Mouse (Mus musculus) embryonic facial prominence, embryonic 10.5 days (tissue): ENCODE results near the gene Vsig2. TPM values are rescaled to one million over a fixed set of nuclear protein-coding genes. Genes with fewer than 3 reads are reported as not detected.

Experiments used
- DNase-seq: peaks from one replicate; pipeline ENCODE4 v3.0.0-alpha.2; 2017; ENCODE audit warnings: low spot score
- H3K27ac ChIP-seq: fragments of 300-500 bp; sonication (generic); replicated peaks from 2 replicates; pipeline ENCODE4 v1.5.1; 2016; ENCODE audit warnings: mild to moderate bottlenecking
- H3K27me3 ChIP-seq: fragments of 300-500 bp; sonication (generic); replicated peaks from 2 replicates; pipeline ENCODE4 v1.6.1; 2016; ENCODE audit warnings: low read depth, mild to moderate bottlenecking; ENCODE audit not compliant: poor library complexity, severe bottlenecking
- H3K36me3 ChIP-seq: fragments of 300-500 bp; sonication (generic); replicated peaks from 2 replicates; pipeline ENCODE4 v1.6.1; 2016; ENCODE audit warnings: mild to moderate bottlenecking, moderate library complexity
- H3K4me1 ChIP-seq: fragments of 300-500 bp; sonication (generic); 2 replicates; pipeline ENCODE4 v1.6.1; 2016
- H3K4me3 ChIP-seq: fragments of 300-500 bp; sonication (generic); 2 replicates; pipeline ENCODE4 v1.5.1; 2016; ENCODE audit warnings: mild to moderate bottlenecking, moderate library complexity
- H3K9me3 ChIP-seq: fragments of 300-500 bp; sonication (generic); 2 replicates; pipeline ENCODE4 v1.6.1; 2016; ENCODE audit warnings: mild to moderate bottlenecking
- WGBS: fragments of 180-500 bp; shearing (Covaris S2); methylation state at CpG from one replicate; pipeline ENCODE4 v1.1.7; 2016; 5-methylcytosine and 5-hydroxymethylcytosine counted together
- polyA plus RNA-seq: library from polyadenylated mRNA; unstranded; fragments of >200 nt; fragmentation: Nextera tagmentation; extraction: Ambion mirVana; gene quantifications from 2 replicates; pipeline ENCODE4 v1.2.1, GENCODE M21; 2016

The Vsig2 gene
- polyA plus RNA-seq, 1 experiment from 2014 or later, result 0.59 TPM

GRCm38 (mm10) chr9:37583594-37583993 is 44.5 kb downstream of the Vsig2 start:
- Histone ChIP-seq H3K36me3 (no peaks in the 10 kb centered on the region), H3K27me3 (no peaks in the 10 kb centered on the region), H3K9me3 (no peaks in the 10 kb centered on the region), H3K4me3 (no peak overlapping the region), H3K4me1 (no peaks in the 10 kb centered on the region), H3K27ac (no peak overlapping the region)
- 86% methylated on average over 5 of the region's 5 CpGs for WGBS
- no peak for DNase-seq

DNA sequence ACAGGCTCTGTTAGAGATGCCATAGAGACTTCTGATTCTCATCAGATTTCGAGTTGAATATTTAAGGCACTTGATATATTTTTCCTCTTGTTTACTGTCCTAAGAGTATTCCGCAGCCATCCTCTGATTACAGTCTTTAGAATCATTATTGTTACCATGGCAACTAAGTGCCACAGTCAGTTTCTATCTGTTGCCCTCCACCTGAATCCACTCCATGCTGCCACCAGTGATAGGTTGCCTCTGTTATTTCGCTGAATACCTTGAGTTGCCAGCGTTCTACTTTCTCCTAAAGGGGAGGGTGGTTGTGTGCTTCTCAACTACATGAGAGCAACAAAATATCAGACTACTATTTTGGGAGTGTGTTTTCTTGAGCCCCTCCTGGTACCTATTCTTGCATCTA is 47.7 kb downstream of the Vsig2 start:
- Histone ChIP-seq H3K27ac (no peak overlapping the region), H3K4me1 (no peaks in the 10 kb centered on the region), H3K4me3 (no peak overlapping the region), H3K36me3 (no peaks in the 10 kb centered on the region), H3K9me3 (no peaks in the 10 kb centered on the region), H3K27me3 (no peaks in the 10 kb centered on the region)
- WGBS, result 78% methylated on average over 4 of the region's 4 CpGs
- DNase-seq, result no peak

DNA sequence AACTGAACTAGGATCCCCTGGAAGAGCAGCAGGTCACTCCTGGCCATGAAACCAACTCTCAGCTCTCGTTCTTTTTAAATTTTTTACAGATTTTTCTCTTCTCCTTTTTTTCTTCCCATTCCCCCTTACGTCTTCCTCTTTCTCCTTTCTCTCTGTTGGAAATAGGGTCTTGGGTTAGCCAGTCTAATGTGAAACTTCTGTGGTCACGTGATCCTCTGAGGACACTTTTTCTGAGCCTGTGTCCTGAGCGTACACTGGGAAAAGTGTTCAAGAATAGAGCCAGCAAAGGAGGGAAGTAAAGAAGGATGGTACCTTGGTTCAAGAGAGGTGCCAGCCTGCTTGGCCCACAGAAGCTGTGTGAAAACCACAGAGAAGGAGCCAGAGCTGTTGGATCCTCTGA is 51.3 kb downstream of the Vsig2 start:
- H3K27ac ChIP-seq, result no peak overlapping the region
- H3K9me3 ChIP-seq, result no peaks in the 10 kb centered on the region
- WGBS, result 83% methylated on average over 4 of the region's 4 CpGs
- H3K36me3 ChIP-seq, result no peaks in the 10 kb centered on the region
- no peak for DNase-seq
- peaks cover 6% of the 10 kb centered on the region; the same call in 1 of the 2 replicates for H3K4me1 ChIP-seq
- H3K27me3 ChIP-seq, result no peaks in the 10 kb centered on the region
- no peak overlapping the region for H3K4me3 ChIP-seq

- Histone ChIP-seq H3K9me3 (no peaks in the 10 kb centered on the region), H3K27ac (no peak overlapping the region), H3K36me3 (no peaks in the 10 kb centered on the region), H3K27me3 (no peaks in the 10 kb centered on the region), H3K4me3 (no peak overlapping the region), H3K4me1 (peaks cover 6% of the 10 kb centered on the region; the same call in 1 of the 2 replicates)
- 76% methylated on average over 2 of the region's 2 CpGs for WGBS
- no peak for DNase-seq
Observed at GRCm38 (mm10) chr9:37592025-37592424, 53.0 kb downstream of the Vsig2 start.

- Histone ChIP-seq H3K4me3 (no peak overlapping the region), H3K36me3 (no peaks in the 10 kb centered on the region), H3K27ac (no peak overlapping the region), H3K9me3 (no peaks in the 10 kb centered on the region), H3K4me1 (peaks cover 6% of the 10 kb centered on the region; the same call in 1 of the 2 replicates), H3K27me3 (no peaks in the 10 kb centered on the region)
- no peak for DNase-seq
- 59% methylated on average over 6 of the region's 6 CpGs for WGBS
Observed at GRCm38 (mm10) chr9:37592633-37593032, 53.6 kb downstream of the Vsig2 start.

GRCm38 (mm10) chr9:37593690-37594089 is 54.6 kb downstream of the Vsig2 start:
- no peaks in the 10 kb centered on the region for H3K27me3 ChIP-seq
- peaks cover 6% of the 10 kb centered on the region; the same call in 1 of the 2 replicates for H3K4me1 ChIP-seq
- no peaks in the 10 kb centered on the region for H3K36me3 ChIP-seq
- 85% methylated on average over 3 of the region's 3 CpGs for WGBS
- no peak for DNase-seq
- H3K4me3 ChIP-seq, result no peak overlapping the region
- H3K27ac ChIP-seq, result no peak overlapping the region
- no peaks in the 10 kb centered on the region for H3K9me3 ChIP-seq

Other genes starting within 250 kb of the Vsig2 start
- 10.2 and 10.3 TPM in 2 replicates for gene Ccdc15, start 190.8 kb upstream of the Vsig2 start, polyA plus RNA-seq
- 0.05 TPM in 2 replicates for gene Hepacam, start 171.9 kb upstream of the Vsig2 start, polyA plus RNA-seq
- gene Robo4, start 137.4 kb upstream of the Vsig2 start, polyA plus RNA-seq, result 6.6 and 6.8 TPM in 2 replicates
- gene Robo3, start 106.0 kb upstream of the Vsig2 start, polyA plus RNA-seq, result 4.1 and 9.4 TPM in 2 replicates
- gene Msantd2, start 49.9 kb upstream of the Vsig2 start, polyA plus RNA-seq, result 34.4 and 36.7 TPM in 2 replicates
- gene Esam, start 11.2 kb upstream of the Vsig2 start, polyA plus RNA-seq, result 27.0 and 27.5 TPM in 2 replicates
- gene Nrgn, start 13.6 kb downstream of the Vsig2 start, polyA plus RNA-seq, result 0.48 and 1.0 TPM in 2 replicates
- gene Siae, start 16.4 kb downstream of the Vsig2 start, polyA plus RNA-seq, result 3.7 and 4.8 TPM in 2 replicates
- gene Spa17, start 74.5 kb downstream of the Vsig2 start, polyA plus RNA-seq, result 8.0 and 9.2 TPM in 2 replicates
- gene Tbrg1, start 118.1 kb downstream of the Vsig2 start, polyA plus RNA-seq, result 128 and 129 TPM in 2 replicates
- gene Panx3, start 130.0 kb downstream of the Vsig2 start, polyA plus RNA-seq, result 0.09 TPM in 1 of 2 replicates, not detected in the other
- gene Olfr160, start 177.0 kb downstream of the Vsig2 start, polyA plus RNA-seq, result not detected in 2 replicates
- not detected in 2 replicates for gene Olfr874, start 205.9 kb downstream of the Vsig2 start, polyA plus RNA-seq
- not detected in 2 replicates for gene Olfr875, start 232.6 kb downstream of the Vsig2 start, polyA plus RNA-seq